Mouse (Mus musculus): ENCODE results near the gene Baz1a.
A peak's percentile ranks its signal among the peaks of the same experiment; 100 is the strongest.
"Not testable (repeated sequence)": the region's sequence is repeated elsewhere in the genome, so short reads cannot be mapped to it uniquely, and the experiment has no call there.

The Baz1a gene

GRCm38 (mm10) chr12:55007361-55008008, 6.7 kb downstream of the Baz1a start:
- no peak for DNase-seq (ENCODE audit: low spot score)

GRCm38 (mm10) chr12:55006071-55006470, 8.1 kb downstream of the Baz1a start:
- DNase-seq (ENCODE audit: low spot score): no peak

GRCm38 (mm10) chr12:55004396-55004795, 9.8 kb downstream of the Baz1a start:
- DNase-seq (ENCODE audit: low spot score): no peak

GRCm38 (mm10) chr12:55003843-55004242, 10.3 kb downstream of the Baz1a start:
- no peak for DNase-seq (ENCODE audit: low spot score)

- not testable (repeated sequence) for DNase-seq (ENCODE audit: low spot score)
These were observed 11.6 kb downstream of the Baz1a start for GRCm38 (mm10) chr12:55002532-55002931.

GRCm38 (mm10) chr12:54999016-54999690, 15.0 kb downstream of the Baz1a start:
- peak; percentile 82 for DNase-seq (ENCODE audit: low spot score)

GRCm38 (mm10) chr12:54998411-54998810, 15.7 kb downstream of the Baz1a start:
- no peak for DNase-seq (ENCODE audit: low spot score)

- DNase-seq (ENCODE audit: low spot score): no peak
These were observed 17.1 kb downstream of the Baz1a start for GRCm38 (mm10) chr12:54996979-54997474.

- no peak for DNase-seq (ENCODE audit: low spot score)
These were observed 18.2 kb downstream of the Baz1a start for GRCm38 (mm10) chr12:54995965-54996364.

GRCm38 (mm10) chr12:54994418-54994817, 19.7 kb downstream of the Baz1a start:
- no peak for DNase-seq (ENCODE audit: low spot score)

- DNase-seq (ENCODE audit: low spot score): no peak
These were observed 20.1 kb downstream of the Baz1a start for GRCm38 (mm10) chr12:54994068-54994386.

- DNase-seq (ENCODE audit: low spot score): no peak
These were observed 20.7 kb downstream of the Baz1a start for GRCm38 (mm10) chr12:54993246-54994067.

GRCm38 (mm10) chr12:54992814-54993213, 21.3 kb downstream of the Baz1a start:
- peak; percentile 27 for DNase-seq (ENCODE audit: low spot score)

- no peak for DNase-seq (ENCODE audit: low spot score)
These were observed 25.8 kb downstream of the Baz1a start for GRCm38 (mm10) chr12:54988323-54988850.

- no peak for DNase-seq (ENCODE audit: low spot score)
These were observed 27.0 kb downstream of the Baz1a start for GRCm38 (mm10) chr12:54987156-54987555.

- DNase-seq (ENCODE audit: low spot score): peak; percentile 84
These were observed 28.0 kb downstream of the Baz1a start, which contains the start of gene Gm20403 for GRCm38 (mm10) chr12:54986052-54986717. TSS of gene Gm20403 (minus strand) at chr12:54986529.

- peak; percentile 35 for DNase-seq (ENCODE audit: low spot score)
These were observed 28.7 kb downstream of the Baz1a start for GRCm38 (mm10) chr12:54985257-54986051.

GRCm38 (mm10) chr12:54984701-54985256, 29.4 kb downstream of the Baz1a start:
- peak; percentile 50 for DNase-seq (ENCODE audit: low spot score)

GRCm38 (mm10) chr12:54982935-54983715, 31.0 kb downstream of the Baz1a start:
- DNase-seq (ENCODE audit: low spot score): no peak

GRCm38 (mm10) chr12:54981962-54982361, 32.2 kb downstream of the Baz1a start:
- no peak for DNase-seq (ENCODE audit: low spot score)
